ENCODE assay signal across 18 mouse cellular contexts in the genomic region with DNA sequence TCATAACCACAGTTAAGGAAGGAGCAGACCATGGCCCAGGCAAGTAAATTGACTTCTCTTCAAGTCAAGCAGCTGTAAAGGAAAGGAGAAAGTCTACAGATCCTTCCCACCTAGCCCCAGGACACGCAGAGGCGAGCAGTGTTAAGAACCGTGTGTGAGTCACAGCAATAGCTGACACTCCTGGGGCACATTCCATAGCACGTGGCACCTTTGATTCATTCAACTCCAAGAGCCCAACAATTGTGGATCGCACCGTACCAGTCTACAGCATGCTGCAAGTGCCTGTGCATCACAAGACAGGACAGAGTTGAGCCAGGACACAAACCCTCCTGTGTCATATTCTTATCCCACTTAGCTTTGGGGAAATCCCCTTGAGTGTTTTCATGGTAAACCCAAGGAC.
A peak's percentile ranks its signal among the peaks of the same experiment; 100 is the strongest.
DNase-seq lines count a peak whose midpoint lies in the region; ATAC-seq and TF ChIP-seq lines count a peak whose summit lies in the region.
"Had no signal": no experiment of that assay in that cellular context is flagged by ENCODE, and none has a peak within 500 bp of the region (broad histone marks: within the 10 kb centered on the region; RNA-seq: fewer than 3 reads in every experiment).

No protein-coding gene starts in this region.

- H3K27ac ChIP-seq in hindbrain, embryonic 11.5 days (ENCODE audit: low read depth, low read length): no peak overlapping the region
- no peak overlapping the region for H3K27ac ChIP-seq in hindbrain, postnatal 0 days
- no peak overlapping the region for H3K27ac ChIP-seq in midbrain, embryonic 11.5 days (ENCODE audit: low read depth, low read length)
- no peak overlapping the region for H3K27ac ChIP-seq in midbrain, embryonic 14.5 days (replicated peaks; ENCODE audit: low read depth, low read length)
- H3K27ac ChIP-seq: embryonic facial prominence, embryonic 15.5 days; heart, adult 2 months; heart, embryonic 13.5 days; hindbrain, embryonic 12.5 days; left cerebral cortex, adult 2 months; macrophage had no signal

- peak; percentile 5 for DNase-seq in embryo, embryonic 10 days (ENCODE audit: low spot score)
- DNase-seq in embryo, embryonic 9.5 days (ENCODE audit: extremely low spot score): no peak
- DNase-seq in hindbrain, embryonic 11.5 days (ENCODE audit: low spot score): no peak
- no peak for DNase-seq in hindbrain, postnatal 0 days (ENCODE audit: low spot score)
- DNase-seq in midbrain, embryonic 11.5 days (ENCODE audit: low spot score, missing footprints): no peak
- no peak for DNase-seq in midbrain, embryonic 14.5 days
- peak; percentile 7 for DNase-seq in brain, adult 2 months (ENCODE audit: low read depth, low spot score)
- DNase-seq in right cerebral cortex, postnatal 10 days (ENCODE audit: low spot score in 2 of 2): no peak
- DNase-seq: heart, adult 2 months had no signal

- H3K27me3 ChIP-seq in hindbrain, embryonic 11.5 days (ENCODE audit: control insufficient read depth, insufficient read depth, low read length): peaks cover 9% of the 10 kb centered on the region; the same call in 1 of the 2 replicates
- H3K27me3 ChIP-seq in hindbrain, postnatal 0 days (ENCODE audit: insufficient read depth, low read length): no peaks in the 10 kb centered on the region
- peaks cover 5% of the 10 kb centered on the region; the same call in 1 of the 2 replicates for H3K27me3 ChIP-seq in midbrain, embryonic 11.5 days (ENCODE audit: control insufficient read depth, insufficient read depth, low read length)
- H3K27me3 ChIP-seq in midbrain, embryonic 14.5 days (ENCODE audit: control insufficient read depth, insufficient read depth, low read length): peaks cover 20% of the 10 kb centered on the region; the same call in 1 of the 2 replicates
- H3K27me3 ChIP-seq: embryonic facial prominence, embryonic 15.5 days; heart, embryonic 13.5 days had no signal

- peak; percentile 47; the same call in 1 of the 2 replicates for ATAC-seq in hindbrain, embryonic 11.5 days (ENCODE audit: low FRiP score)
- ATAC-seq in hindbrain, postnatal 0 days: no peak
- ATAC-seq in midbrain, embryonic 11.5 days (ENCODE audit: low FRiP score): 0 out of 2 replicates have a peak, but pooled peaks have one; percentile 35
- ATAC-seq in midbrain, embryonic 14.5 days (ENCODE audit: low FRiP score, low TSS enrichment): no peak
- ATAC-seq: CD4-positive, CD25-positive, alpha-beta regulatory T cell, adult 4 months; liver, postnatal 0 days; lung, postnatal 0 days had no signal

- H3K9me3 ChIP-seq in hindbrain, embryonic 11.5 days (ENCODE audit: control insufficient read depth, low read length): no peaks in the 10 kb centered on the region
- H3K9me3 ChIP-seq in hindbrain, postnatal 0 days (ENCODE audit: low read length): no peaks in the 10 kb centered on the region
- H3K9me3 ChIP-seq in midbrain, embryonic 11.5 days (ENCODE audit: control insufficient read depth, low read length): no peaks in the 10 kb centered on the region
- H3K9me3 ChIP-seq in midbrain, embryonic 14.5 days (ENCODE audit: control insufficient read depth, low read length): no peaks in the 10 kb centered on the region
- H3K9me3 ChIP-seq: embryonic facial prominence, embryonic 15.5 days; heart, embryonic 13.5 days; hindbrain, embryonic 12.5 days had no signal

- no peak overlapping the region for H3K4me3 ChIP-seq in hindbrain, embryonic 11.5 days (ENCODE audit: low read depth, low read length)
- no peak overlapping the region for H3K4me3 ChIP-seq in hindbrain, postnatal 0 days (ENCODE audit: low read length)
- no peak overlapping the region for H3K4me3 ChIP-seq in midbrain, embryonic 11.5 days (ENCODE audit: low read depth, low read length)
- H3K4me3 ChIP-seq in midbrain, embryonic 14.5 days (replicated peaks; ENCODE audit: low read depth, low read length): no peak overlapping the region
- H3K4me3 ChIP-seq: embryonic facial prominence, embryonic 15.5 days; heart, adult 2 months; heart, embryonic 13.5 days; hindbrain, embryonic 12.5 days; left cerebral cortex, adult 2 months had no signal

- H3K4me2 ChIP-seq in hindbrain, embryonic 11.5 days (replicated peaks; ENCODE audit: low read depth, low read length): no peak overlapping the region
- no peak overlapping the region for H3K4me2 ChIP-seq in hindbrain, postnatal 0 days (ENCODE audit: low read depth, low read length)
- H3K4me2 ChIP-seq in midbrain, embryonic 11.5 days: no peak overlapping the region
- no peak overlapping the region for H3K4me2 ChIP-seq in midbrain, embryonic 14.5 days (ENCODE audit: low read length)
- H3K4me2 ChIP-seq: embryonic facial prominence, embryonic 15.5 days; heart, embryonic 13.5 days; hindbrain, embryonic 12.5 days; liver, embryonic 11.5 days had no signal

- H3K4me1 ChIP-seq in hindbrain, embryonic 11.5 days (replicated peaks; ENCODE audit: control insufficient read depth, insufficient read depth, low read length): no peaks in the 10 kb centered on the region
- H3K4me1 ChIP-seq in hindbrain, postnatal 0 days (ENCODE audit: insufficient read depth, low read length): no peaks in the 10 kb centered on the region
- no peaks in the 10 kb centered on the region for H3K4me1 ChIP-seq in midbrain, embryonic 11.5 days (ENCODE audit: control insufficient read depth, insufficient read depth, low read length)
- H3K4me1 ChIP-seq in midbrain, embryonic 14.5 days (ENCODE audit: control insufficient read depth, insufficient read depth, low read length): no peaks in the 10 kb centered on the region
- H3K4me1 ChIP-seq: embryonic facial prominence, embryonic 15.5 days; heart, embryonic 13.5 days; hindbrain, embryonic 12.5 days had no signal

- H3K36me3 ChIP-seq in hindbrain, embryonic 11.5 days (ENCODE audit: control insufficient read depth, insufficient read depth, low read length): no peaks in the 10 kb centered on the region
- no peaks in the 10 kb centered on the region for H3K36me3 ChIP-seq in hindbrain, postnatal 0 days (ENCODE audit: insufficient read depth, low read length)
- H3K36me3 ChIP-seq in midbrain, embryonic 11.5 days (ENCODE audit: control insufficient read depth, insufficient read depth, low read length): no peaks in the 10 kb centered on the region
- no peaks in the 10 kb centered on the region for H3K36me3 ChIP-seq in midbrain, embryonic 14.5 days (ENCODE audit: control insufficient read depth, insufficient read depth, low read length)
- H3K36me3 ChIP-seq: embryonic facial prominence, embryonic 15.5 days; heart, embryonic 13.5 days; hindbrain, embryonic 12.5 days had no signal

- TF ChIP-seq CTCF in hindbrain, postnatal 0 days (IDR thresholded peaks at IDR 0.05; ENCODE audit: low read depth): no peak

- no peak overlapping the region for H3K9ac ChIP-seq in hindbrain, embryonic 11.5 days (ENCODE audit: low read depth, low read length)
- H3K9ac ChIP-seq in hindbrain, postnatal 0 days (replicated peaks; ENCODE audit: low read length): no peak overlapping the region
- H3K9ac ChIP-seq in midbrain, embryonic 11.5 days (ENCODE audit: low read length): no peak overlapping the region
- H3K9ac ChIP-seq in midbrain, embryonic 14.5 days (replicated peaks; ENCODE audit: low read length): no peak overlapping the region
- H3K9ac ChIP-seq: embryonic facial prominence, embryonic 15.5 days; heart, embryonic 13.5 days; hindbrain, embryonic 12.5 days; liver, postnatal 0 days had no signal

- 68% methylated on average over 6 of the region's 6 CpGs for WGBS in hindbrain, embryonic 11.5 days
- WGBS in hindbrain, postnatal 0 days: 69% methylated on average over 6 of the region's 6 CpGs
- WGBS in midbrain, embryonic 11.5 days: 74% methylated on average over 6 of the region's 6 CpGs
- 69% methylated on average over 6 of the region's 6 CpGs for WGBS in midbrain, embryonic 14.5 days

Comparison
In these comparisons a context has a peak if more than half of its experiments do, and no peak if none do; other contexts are left out.
1. DNase-seq: peak in embryo, embryonic 10 days (single experiment) and brain, adult 2 months (single experiment); none in embryo, embryonic 9.5 days (single experiment), hindbrain, embryonic 11.5 days (single experiment), hindbrain, postnatal 0 days (single experiment), midbrain, embryonic 11.5 days (single experiment), midbrain, embryonic 14.5 days (single experiment) and right cerebral cortex, postnatal 10 days (0 of 2).
2. ATAC-seq: peak in hindbrain, embryonic 11.5 days (single experiment) and midbrain, embryonic 11.5 days (single experiment); none in hindbrain, postnatal 0 days (single experiment) and midbrain, embryonic 14.5 days (single experiment).